Mouse (Mus musculus) gastrocnemius, postnatal 4 days (tissue): ENCODE data around the gene Mroh3. TPM values are rescaled to one million over a fixed set of nuclear protein-coding genes. Genes with fewer than 3 reads are reported as not detected.

Experiments
- total RNA-seq, 2 experiments: library from RNA; stranded (reverse); gene quantifications; 2 replicates each; pipeline ENCODE4 v1.2.3; 2021

Gene Mroh3
- total RNA-seq, 2 experiments from 2014 or later = not detected

Other genes starting within 250 kb of the Mroh3 start
- 10 to 100 TPM; 17.4 to 32.9 TPM for gene Igfn1, start 206.5 kb downstream of the Mroh3 start, total RNA-seq
- 10 to 100 TPM; 43.6 to 63.7 TPM for gene Tmem9, start 204.7 kb downstream of the Mroh3 start, total RNA-seq
- not detected for gene Ascl5, start 162.0 kb downstream of the Mroh3 start, total RNA-seq
- 100 to 1,000 TPM; 330 to 336 TPM for gene Cacna1s, start 160.1 kb downstream of the Mroh3 start, total RNA-seq
- 1 to 10 TPM; 1.9 TPM for gene Kif21b, start 81.4 kb downstream of the Mroh3 start, total RNA-seq
- gene Inava, start 21.4 kb upstream of the Mroh3 start, total RNA-seq = under 1 TPM; 0.22 to 0.29 TPM
- gene Gpr25, start 48.0 kb upstream of the Mroh3 start, total RNA-seq = not detected
- gene Camsap2, start 133.3 kb upstream of the Mroh3 start, total RNA-seq = 10 to 100 TPM; 25.6 to 26.7 TPM
- gene Ddx59, start 202.4 kb upstream of the Mroh3 start, total RNA-seq = 10 to 100 TPM; 15.2 to 15.5 TPM